Mouse (Mus musculus) ES-Bruce4 (cell line): ENCODE results near the gene Fam89b. TPM values are rescaled to one million over a fixed set of nuclear protein-coding genes. Genes with fewer than 3 reads are reported as not detected.

Source experiments
- H3K27ac ChIP-seq: 2 replicates; pipeline ENCODE4 v1.5.1; 2012; ENCODE audit warnings: low read length, inconsistent platforms; ENCODE audit not compliant: insufficient read depth
- H3K27me3 ChIP-seq: 2 replicates; pipeline ENCODE4 v1.6.1; 2012; ENCODE audit warnings: mild to moderate bottlenecking, low read length, inconsistent platforms; ENCODE audit not compliant: control insufficient read depth, poor library complexity, insufficient read depth, severe bottlenecking
- H3K36me3 ChIP-seq: 2 replicates; pipeline ENCODE4 v1.6.1; 2012; ENCODE audit warnings: inconsistent platforms, mild to moderate bottlenecking, low read length, moderate library complexity; ENCODE audit not compliant: control insufficient read depth, poor library complexity, insufficient read depth, severe bottlenecking
- H3K4me1 ChIP-seq: one replicate; pipeline ENCODE4 v1.8.1; 2011; ENCODE audit warnings: low read length; ENCODE audit not compliant: control insufficient read depth, insufficient read depth
- H3K4me3 ChIP-seq: 2 replicates; pipeline ENCODE4 v1.5.1; 2011; ENCODE audit warnings: low read depth, mild to moderate bottlenecking, low read length
- H3K9ac ChIP-seq: 2 replicates; pipeline ENCODE4 v1.6.1; 2012; ENCODE audit warnings: low read depth, mild to moderate bottlenecking, inconsistent platforms; ENCODE audit not compliant: poor library complexity, severe bottlenecking
- H3K9me3 ChIP-seq: replicated peaks from 2 replicates; pipeline ENCODE4 v1.6.1; 2012; ENCODE audit warnings: mild to moderate bottlenecking, low read length, inconsistent platforms; ENCODE audit not compliant: control insufficient read depth, poor library complexity, insufficient read depth, severe bottlenecking
- CTCF ChIP-seq: IDR thresholded peaks from one replicate; pipeline ENCODE4 v1.8.1; 2011; ENCODE audit warnings: low read depth, low read length
- EP300 ChIP-seq: IDR thresholded peaks from 2 replicates; pipeline ENCODE4 v1.6.1; 2011; ENCODE audit warnings: low read depth, low read length; ENCODE audit not compliant: insufficient read depth
- POLR2A ChIP-seq: IDR thresholded peaks from one replicate; pipeline ENCODE4 v1.8.1; 2011; ENCODE audit warnings: low read length; ENCODE audit not compliant: insufficient read depth
- polyA plus RNA-seq: library from polyadenylated mRNA; stranded (reverse); fragments of >200 nt; gene quantifications from 2 replicates; pipeline ENCODE4 v1.2.4, GENCODE M21; 2011; ENCODE audit warnings: low read depth; ENCODE audit not compliant: missing spikeins, insufficient read depth, insufficient read length

Gene Fam89b
- polyA plus RNA-seq, 1 experiment = 13.1 TPM

GRCm38 (mm10) chr19:5692086-5692912 is 37.2 kb downstream of the Fam89b start:
- H3K9ac ChIP-seq = no peak overlapping the region
- no peak overlapping the region for H3K4me3 ChIP-seq
- no peaks in the 10 kb centered on the region for H3K27me3 ChIP-seq
- H3K36me3 ChIP-seq = no peaks in the 10 kb centered on the region
- no peaks in the 10 kb centered on the region for H3K9me3 ChIP-seq
- H3K27ac ChIP-seq = no peak overlapping the region
- peaks cover 2% of the 10 kb centered on the region for H3K4me1 ChIP-seq
- TF ChIP-seq CTCF (no peak), POLR2A (no peak), EP300 (no peak)

GRCm38 (mm10) chr19:5691601-5692000 is 37.9 kb downstream of the Fam89b start:
- TF ChIP-seq EP300 = no peak
- no peak for TF ChIP-seq CTCF
- TF ChIP-seq POLR2A = no peak
- no peak overlapping the region for H3K9ac ChIP-seq
- H3K4me3 ChIP-seq = no peak overlapping the region
- no peak overlapping the region for H3K27ac ChIP-seq
- peaks cover 2% of the 10 kb centered on the region for H3K4me1 ChIP-seq
- H3K9me3 ChIP-seq = no peaks in the 10 kb centered on the region
- H3K27me3 ChIP-seq = no peaks in the 10 kb centered on the region
- no peaks in the 10 kb centered on the region for H3K36me3 ChIP-seq

- H3K9me3 ChIP-seq = no peaks in the 10 kb centered on the region
- H3K27me3 ChIP-seq = no peaks in the 10 kb centered on the region
- H3K27ac ChIP-seq = no peak overlapping the region
- H3K4me3 ChIP-seq = peak overlapping the region; percentile 81
- H3K9ac ChIP-seq = peak overlapping the region; percentile 56
- peaks cover 2% of the 10 kb centered on the region for H3K4me1 ChIP-seq
- TF ChIP-seq EP300 (no peak), CTCF (no peak), POLR2A (no peak)
- H3K36me3 ChIP-seq = peaks cover 2% of the 10 kb centered on the region; the same call in 1 of the 2 replicates
These were observed 39.1 kb downstream of the Fam89b start for GRCm38 (mm10) chr19:5690343-5690735.

GRCm38 (mm10) chr19:5689565-5690342 is 39.7 kb downstream of the Fam89b start:
- peak overlapping the region; percentile 80 for H3K27ac ChIP-seq
- H3K36me3 ChIP-seq = peaks cover 5% of the 10 kb centered on the region; the same call in 1 of the 2 replicates
- no peaks in the 10 kb centered on the region for H3K27me3 ChIP-seq
- H3K4me3 ChIP-seq = peak overlapping the region; percentile 81
- H3K9me3 ChIP-seq = no peaks in the 10 kb centered on the region
- H3K4me1 ChIP-seq = no peaks in the 10 kb centered on the region
- H3K9ac ChIP-seq = peak overlapping the region; percentile 56
- no peak for TF ChIP-seq EP300
- TF ChIP-seq CTCF = no peak
- no peak for TF ChIP-seq POLR2A

- Histone ChIP-seq H3K36me3 (peaks cover 5% of the 10 kb centered on the region; the same call in 1 of the 2 replicates), H3K9me3 (no peaks in the 10 kb centered on the region), H3K4me3 (peak overlapping the region; percentile 81), H3K9ac (peak overlapping the region; percentile 56), H3K27me3 (no peaks in the 10 kb centered on the region), H3K4me1 (no peaks in the 10 kb centered on the region), H3K27ac (peak overlapping the region; percentile 80)
- TF ChIP-seq EP300 = no peak
- TF ChIP-seq CTCF = no peak
- TF ChIP-seq POLR2A = no peak
These were observed 40.4 kb downstream of the Fam89b start for GRCm38 (mm10) chr19:5689088-5689428.
